Mouse (Mus musculus): ENCODE measurements around the gene Lrrc26. TPM values are rescaled to one million over a fixed set of nuclear protein-coding genes. Genes with fewer than 3 reads are reported as not detected.

Lrrc26 gene
- polyA plus RNA-seq, 1 experiment from 2014 or later = not detected

DNA sequence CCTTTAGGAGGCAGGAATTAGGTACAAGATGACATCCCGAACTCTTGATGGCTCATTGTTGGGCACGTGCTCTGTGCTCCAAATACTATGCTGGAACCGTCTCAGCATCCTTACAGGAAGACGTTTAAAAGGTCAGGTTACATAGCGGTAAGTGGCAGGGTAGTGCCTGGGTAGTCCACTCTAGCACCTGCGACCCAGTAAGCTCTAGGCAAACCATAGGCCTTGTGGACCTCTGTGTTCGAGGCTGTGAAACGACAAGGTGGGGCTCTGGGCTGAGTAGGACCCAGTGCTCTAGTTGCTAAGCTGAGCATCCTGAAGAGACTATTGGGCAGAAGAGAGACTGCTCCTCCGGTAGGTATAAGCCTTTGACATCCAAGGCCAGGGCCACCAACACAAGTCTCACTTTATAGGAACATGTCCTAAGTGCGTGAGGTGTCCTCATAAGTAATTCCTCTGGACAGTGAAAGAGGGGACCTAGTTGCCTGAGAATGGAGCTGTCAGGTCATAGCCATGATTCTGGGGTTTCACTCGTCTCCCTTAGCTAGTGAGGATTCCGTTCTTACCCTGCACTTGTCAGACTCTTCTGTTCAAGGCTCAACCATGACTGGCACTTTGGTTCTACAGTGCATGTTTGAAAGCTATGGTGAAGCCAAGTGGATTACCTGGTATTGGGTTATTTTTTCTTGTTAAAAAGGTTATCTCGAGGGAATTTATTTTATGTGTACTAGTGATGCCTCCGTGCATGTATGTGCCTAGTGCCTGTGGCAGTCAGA, 16.1 kb downstream of the Lrrc26 start:
- H3K27ac ChIP-seq = peak overlapping the region; percentile 62
- peaks cover 17% of the 10 kb centered on the region for H3K4me1 ChIP-seq (replicated peaks)
- WGBS = 51% methylated on average over 14 of the region's 14 CpGs
- H3K4me3 ChIP-seq = peak overlapping the region; percentile 48
- ATAC-seq (ENCODE audit: low FRiP score) = peak; percentile 16; the same call in 1 of the 2 replicates
- H3K4me2 ChIP-seq = peak overlapping the region; percentile 77
- peaks cover 41% of the 10 kb centered on the region for H3K36me3 ChIP-seq
- peak overlapping the region; percentile 70 for H3K9ac ChIP-seq
- no peaks in the 10 kb centered on the region for H3K9me3 ChIP-seq
- peaks cover 86% of the 10 kb centered on the region for H3K27me3 ChIP-seq

DNA sequence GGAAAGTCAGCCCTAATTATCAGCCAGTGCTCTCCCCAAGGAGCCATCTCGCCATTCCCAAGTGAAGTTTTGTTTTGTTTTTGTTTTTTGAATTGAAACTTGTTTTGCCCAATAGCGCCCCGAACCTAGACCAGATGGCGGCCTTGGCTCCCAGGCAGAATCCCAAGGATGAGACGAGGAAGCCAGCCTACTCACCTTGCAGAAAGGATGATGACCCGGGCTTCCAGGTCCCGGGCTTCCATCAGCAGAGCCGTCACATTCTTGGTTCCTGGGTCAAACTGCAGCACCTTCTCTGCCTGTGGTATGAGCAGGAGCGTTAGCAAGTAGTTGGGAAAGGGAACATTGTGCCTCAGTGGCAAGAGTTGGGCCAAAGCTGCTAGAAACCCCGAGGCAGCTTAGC, 20.5 kb downstream of the Lrrc26 start:
- Histone ChIP-seq H3K36me3 (peaks cover 62% of the 10 kb centered on the region), H3K27me3 (peaks cover 100% of the 10 kb centered on the region), H3K4me3 (no peak overlapping the region), H3K4me1 (replicated peaks) (peaks cover 8% of the 10 kb centered on the region), H3K9ac (no peak overlapping the region), H3K27ac (no peak overlapping the region), H3K9me3 (no peaks in the 10 kb centered on the region), H3K4me2 (no peak overlapping the region)
- no peak for ATAC-seq (ENCODE audit: low FRiP score)
- 58% methylated on average over 10 of the region's 10 CpGs for WGBS

DNA sequence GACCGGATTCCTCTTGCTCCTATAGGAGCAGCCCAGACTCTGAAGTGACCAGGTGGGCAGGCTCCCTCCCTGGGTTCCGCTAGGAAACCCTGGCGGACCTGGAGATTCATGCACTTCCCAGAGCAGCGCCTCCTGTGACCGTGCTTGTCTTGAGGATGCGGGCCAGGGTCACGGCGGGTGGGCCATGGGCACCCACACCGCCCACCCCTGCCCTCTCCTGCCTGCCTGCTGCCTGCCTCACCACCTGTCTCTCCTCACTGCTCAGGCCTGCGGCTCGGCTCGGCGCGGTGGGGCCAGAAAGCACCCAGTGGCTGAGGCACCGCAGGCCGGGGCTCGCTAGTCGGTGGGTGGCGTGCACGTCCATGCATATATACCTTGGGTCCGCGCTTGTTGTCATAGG, 21.3 kb downstream of the Lrrc26 start:
- Histone ChIP-seq H3K27me3 (peaks cover 100% of the 10 kb centered on the region), H3K9me3 (no peaks in the 10 kb centered on the region), H3K4me3 (no peak overlapping the region), H3K4me1 (replicated peaks) (no peaks in the 10 kb centered on the region; the same call in 1 of the 2 replicates), H3K36me3 (peaks cover 62% of the 10 kb centered on the region), H3K9ac (no peak overlapping the region), H3K4me2 (no peak overlapping the region), H3K27ac (no peak overlapping the region)
- 3% methylated on average over 22 of the region's 22 CpGs for WGBS
- no peak for ATAC-seq (ENCODE audit: low FRiP score)

DNA sequence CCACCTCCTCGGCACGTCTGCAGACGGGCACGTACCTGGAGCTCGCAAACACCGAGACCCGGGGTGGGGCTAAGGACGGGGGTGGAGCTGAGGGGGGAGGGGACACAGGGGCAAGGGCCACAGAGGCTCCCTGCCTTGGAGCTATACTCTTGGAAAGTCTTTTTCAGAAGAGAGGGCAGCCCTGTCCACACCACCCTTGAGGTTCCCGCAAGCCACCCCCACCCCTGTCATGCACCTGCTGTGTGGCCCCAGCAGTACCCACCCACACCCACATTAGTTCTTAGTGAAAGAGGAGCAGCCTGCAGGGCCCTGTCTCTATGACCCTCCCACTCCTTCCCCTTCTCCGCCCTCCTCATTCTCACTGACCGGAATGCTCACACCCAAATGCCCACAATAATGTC, 21.8 kb downstream of the Lrrc26 start:
- Histone ChIP-seq H3K9ac (no peak overlapping the region), H3K4me1 (replicated peaks) (no peaks in the 10 kb centered on the region), H3K4me3 (no peak overlapping the region), H3K9me3 (no peaks in the 10 kb centered on the region), H3K36me3 (peaks cover 62% of the 10 kb centered on the region), H3K27me3 (peaks cover 100% of the 10 kb centered on the region), H3K4me2 (no peak overlapping the region), H3K27ac (no peak overlapping the region)
- 8% methylated on average over 11 of the region's 11 CpGs for WGBS
- ATAC-seq (ENCODE audit: low FRiP score) = no peak

DNA sequence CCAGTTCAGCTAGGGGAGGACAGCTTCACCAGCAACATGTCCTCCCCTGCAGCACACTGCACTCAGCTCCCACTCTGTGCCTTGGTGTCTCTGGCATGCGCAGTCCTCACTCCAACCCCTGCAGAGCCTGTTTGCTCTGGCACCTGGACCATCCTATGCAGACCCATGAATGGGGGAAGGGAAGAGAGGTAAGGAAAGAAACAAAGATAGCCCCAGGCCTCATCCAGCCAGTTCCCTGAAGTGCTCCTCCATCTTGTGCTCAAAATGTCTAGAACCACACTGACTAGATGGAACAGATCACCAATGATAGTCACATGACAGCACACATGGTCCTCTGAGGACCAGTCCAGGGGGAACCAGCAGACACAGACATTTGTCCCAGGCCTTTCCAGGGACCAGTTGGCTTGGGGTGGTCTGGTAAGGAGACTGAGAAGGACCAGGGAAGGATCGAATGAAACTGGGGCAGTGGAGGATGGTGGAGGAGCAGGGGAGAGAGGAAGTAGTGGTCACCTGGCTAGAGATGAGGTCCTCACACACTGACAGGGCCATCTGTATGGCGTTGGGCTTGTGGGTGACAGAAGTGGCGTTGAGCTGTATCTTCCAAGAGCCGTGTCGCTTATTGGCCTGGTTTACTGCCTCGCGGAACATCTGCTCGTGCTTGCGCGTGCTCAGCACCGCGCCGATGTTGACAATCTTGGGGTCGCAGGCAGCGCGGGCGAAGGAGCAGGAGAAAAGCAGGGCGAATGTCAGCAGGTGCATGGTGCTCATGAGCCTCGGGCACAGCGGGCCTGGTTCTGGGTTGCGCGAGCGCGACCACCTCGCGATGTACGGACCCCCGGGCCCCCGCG, 28.6 kb downstream of the Lrrc26 start:
- Histone ChIP-seq H3K4me3 (peak overlapping the region; percentile 59), H3K27me3 (peaks cover 91% of the 10 kb centered on the region), H3K36me3 (peaks cover 12% of the 10 kb centered on the region), H3K27ac (peak overlapping the region; percentile 85), H3K9me3 (no peaks in the 10 kb centered on the region), H3K9ac (peak overlapping the region; percentile 76), H3K4me1 (replicated peaks) (peaks cover 26% of the 10 kb centered on the region), H3K4me2 (peak overlapping the region; percentile 68)
- WGBS = 4% methylated on average over 31 of the region's 31 CpGs
- peak; percentile 74 for ATAC-seq (ENCODE audit: low FRiP score)

DNA sequence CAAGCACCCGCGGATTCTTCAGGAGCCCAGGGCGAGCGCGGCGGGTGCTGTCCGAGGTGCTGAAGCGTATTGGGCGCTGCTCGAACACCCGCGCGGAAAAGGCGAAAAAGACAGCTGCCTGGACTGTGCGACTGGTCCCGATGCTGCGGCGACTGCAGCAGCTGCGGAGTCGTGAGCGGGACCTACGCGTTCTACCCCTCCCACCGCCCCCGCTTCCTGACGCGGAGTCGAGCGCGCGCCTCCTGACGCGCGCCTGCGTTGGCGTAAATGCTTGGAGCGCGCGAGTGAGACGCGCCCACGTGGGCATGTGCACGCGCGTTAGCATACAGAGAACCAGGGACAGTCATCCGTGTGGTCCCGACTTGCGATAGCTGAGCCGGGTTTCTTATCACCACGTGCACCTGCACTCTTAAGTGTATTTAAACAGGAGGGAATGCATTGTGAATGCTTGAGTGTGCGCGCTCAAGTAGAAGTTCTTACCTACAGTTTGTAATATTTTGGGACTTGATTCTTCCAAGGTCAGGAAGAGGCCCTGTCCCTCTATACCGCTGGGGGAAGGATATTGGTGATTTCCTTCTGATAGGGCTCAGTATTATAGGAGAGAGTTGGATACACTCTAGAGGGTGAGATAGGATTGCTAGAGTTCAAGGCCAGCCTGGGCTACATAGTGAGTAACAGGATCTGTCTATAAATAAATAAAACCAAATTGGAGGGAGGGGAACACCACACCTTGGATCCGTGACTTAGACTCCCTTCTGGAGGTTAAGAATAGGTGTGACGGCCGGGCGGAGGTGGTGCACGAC, 29.5 kb downstream of the Lrrc26 start, which contains the start of gene Grin1:
Grin1 (minus strand) TSS at position 217 of the 803 bp plus-strand sequence.
- H3K36me3 ChIP-seq = peaks cover 9% of the 10 kb centered on the region; the same call in 1 of the 2 replicates
- peak; percentile 89 for ATAC-seq (ENCODE audit: low FRiP score)
- H3K27ac ChIP-seq = peak within 1 kb of the TSS; percentile 85
- H3K9me3 ChIP-seq = no peaks in the 10 kb centered on the region
- WGBS = 10% methylated on average over 58 of the region's 58 CpGs
- peak within 1 kb of the TSS; percentile 76 for H3K9ac ChIP-seq
- H3K27me3 ChIP-seq = peaks cover 86% of the 10 kb centered on the region
- H3K4me2 ChIP-seq = peak within 1 kb of the TSS; percentile 68
- peak within 1 kb of the TSS; percentile 59 for H3K4me3 ChIP-seq
- H3K4me1 ChIP-seq (replicated peaks) = peaks cover 26% of the 10 kb centered on the region

DNA sequence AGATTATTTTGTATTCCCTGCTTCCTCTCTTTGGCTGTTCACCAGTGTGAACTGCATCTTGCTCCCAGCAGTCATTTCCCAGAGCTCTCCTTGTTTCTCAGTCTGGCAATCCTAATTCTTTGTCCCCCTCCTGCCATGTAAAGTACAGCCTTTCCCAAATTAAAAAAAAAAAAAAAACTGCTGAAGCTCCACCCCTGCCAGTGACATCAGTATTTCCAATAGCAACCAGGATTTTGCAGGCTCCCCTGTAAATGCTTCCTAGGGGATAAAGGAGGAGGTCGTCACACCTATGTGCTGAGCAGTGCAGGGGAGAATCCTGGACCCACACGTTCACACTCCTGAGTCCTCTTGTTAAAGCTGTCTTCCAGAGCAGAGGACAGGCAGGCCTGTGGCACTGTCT, 30.4 kb downstream of the Lrrc26 start:
- peaks cover 81% of the 10 kb centered on the region for H3K27me3 ChIP-seq
- H3K27ac ChIP-seq = no peak overlapping the region
- no peak overlapping the region for H3K9ac ChIP-seq
- H3K4me2 ChIP-seq = no peak overlapping the region
- WGBS = 49% methylated on average over 2 of the region's 2 CpGs
- no peaks in the 10 kb centered on the region for H3K9me3 ChIP-seq
- no peak for ATAC-seq (ENCODE audit: low FRiP score)
- peaks cover 26% of the 10 kb centered on the region for H3K4me1 ChIP-seq (replicated peaks)
- H3K4me3 ChIP-seq = no peak overlapping the region
- 0 out of 2 replicates have a peak, but pooled peaks cover under 1% of the 10 kb centered on the region for H3K36me3 ChIP-seq

DNA sequence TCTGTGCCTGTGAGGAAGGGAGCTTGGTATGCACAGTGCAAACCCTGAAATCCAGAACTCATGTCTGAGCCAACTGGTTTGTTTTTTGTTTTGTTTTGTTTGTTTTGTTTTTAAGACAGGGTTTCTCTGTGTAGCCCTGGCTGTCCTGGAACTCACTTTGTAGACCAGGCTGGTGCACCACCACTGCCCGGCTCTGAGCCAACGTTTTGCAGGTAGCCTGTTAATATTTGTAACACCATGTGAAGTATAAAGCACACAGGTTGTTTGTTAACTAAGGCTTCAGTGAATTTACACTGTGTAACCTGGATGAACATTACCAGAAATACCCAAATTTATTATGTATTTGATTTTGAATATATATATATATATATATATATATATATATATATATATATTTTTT, 36.3 kb downstream of the Lrrc26 start:
- Histone ChIP-seq H3K4me3 (no peak overlapping the region), H3K4me1 (replicated peaks) (no peaks in the 10 kb centered on the region), H3K9ac (no peak overlapping the region), H3K27ac (no peak overlapping the region), H3K4me2 (no peak overlapping the region), H3K36me3 (no peaks in the 10 kb centered on the region), H3K9me3 (no peaks in the 10 kb centered on the region), H3K27me3 (peaks cover 23% of the 10 kb centered on the region)
- WGBS = 81% methylated on average over 2 of the region's 2 CpGs
- no peak for ATAC-seq (ENCODE audit: low FRiP score)

DNA sequence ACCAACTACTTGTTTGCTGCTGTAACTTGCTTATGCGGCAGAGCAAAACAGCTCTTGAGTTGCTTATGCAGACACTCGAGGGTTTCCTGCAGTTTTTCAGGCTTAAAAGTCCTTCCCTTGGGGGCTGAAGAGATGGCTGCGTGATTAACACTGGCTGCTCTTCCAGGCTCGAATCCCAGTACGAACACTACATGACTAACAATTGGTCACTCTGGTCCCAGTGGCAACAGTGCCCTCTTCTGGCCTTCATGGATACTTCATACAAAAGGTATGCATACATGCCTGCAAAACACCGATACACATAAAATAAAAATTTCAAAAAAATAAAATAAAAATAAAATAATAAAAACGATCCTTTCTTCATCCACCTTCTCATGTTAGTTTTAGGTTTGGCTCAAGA, 38.7 kb downstream of the Lrrc26 start:
- peaks cover 13% of the 10 kb centered on the region for H3K4me1 ChIP-seq (replicated peaks)
- H3K27ac ChIP-seq = no peak overlapping the region
- H3K36me3 ChIP-seq = no peaks in the 10 kb centered on the region
- H3K9me3 ChIP-seq = no peaks in the 10 kb centered on the region
- whole genome bisulfite sequencing = 34% methylated on average over 7 of the region's 7 CpGs
- 0 out of 2 replicates have a peak, but pooled peaks cover 8% of the 10 kb centered on the region for H3K27me3 ChIP-seq
- H3K4me3 ChIP-seq = no peak overlapping the region
- no peak overlapping the region for H3K9ac ChIP-seq
- no peak for ATAC-seq (ENCODE audit: low FRiP score)
- no peak overlapping the region for H3K4me2 ChIP-seq

DNA sequence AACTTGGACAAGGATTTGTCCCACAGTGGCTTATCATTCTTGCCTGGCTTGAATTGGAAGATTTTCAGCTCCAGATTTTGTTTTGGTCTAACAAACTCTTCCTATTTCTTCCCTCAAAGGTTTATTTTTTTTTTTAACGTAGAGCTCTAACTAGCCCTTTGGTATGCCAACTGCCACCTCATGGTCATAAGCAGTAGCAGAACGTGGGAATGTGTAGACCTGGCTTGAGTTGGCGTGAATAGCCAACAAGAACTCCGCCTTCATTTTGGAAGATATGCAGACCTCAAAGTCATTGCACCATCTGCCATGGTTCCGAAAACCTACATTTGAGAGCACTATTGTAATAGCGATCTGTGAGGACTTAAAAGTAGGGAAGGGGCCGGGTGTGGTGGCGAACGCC, 41.8 kb downstream of the Lrrc26 start:
- ATAC-seq (ENCODE audit: low FRiP score) = no peak
- WGBS = 69% methylated on average over 9 of the region's 9 CpGs
- H3K36me3 ChIP-seq = peaks cover 27% of the 10 kb centered on the region
- no peaks in the 10 kb centered on the region for H3K9me3 ChIP-seq
- no peaks in the 10 kb centered on the region for H3K27me3 ChIP-seq
- no peak overlapping the region for H3K27ac ChIP-seq
- peaks cover 33% of the 10 kb centered on the region for H3K4me1 ChIP-seq (replicated peaks)
- H3K9ac ChIP-seq = peak overlapping the region; percentile 93
- H3K4me3 ChIP-seq = peak overlapping the region; percentile 91
- H3K4me2 ChIP-seq = peak overlapping the region; percentile 73

DNA sequence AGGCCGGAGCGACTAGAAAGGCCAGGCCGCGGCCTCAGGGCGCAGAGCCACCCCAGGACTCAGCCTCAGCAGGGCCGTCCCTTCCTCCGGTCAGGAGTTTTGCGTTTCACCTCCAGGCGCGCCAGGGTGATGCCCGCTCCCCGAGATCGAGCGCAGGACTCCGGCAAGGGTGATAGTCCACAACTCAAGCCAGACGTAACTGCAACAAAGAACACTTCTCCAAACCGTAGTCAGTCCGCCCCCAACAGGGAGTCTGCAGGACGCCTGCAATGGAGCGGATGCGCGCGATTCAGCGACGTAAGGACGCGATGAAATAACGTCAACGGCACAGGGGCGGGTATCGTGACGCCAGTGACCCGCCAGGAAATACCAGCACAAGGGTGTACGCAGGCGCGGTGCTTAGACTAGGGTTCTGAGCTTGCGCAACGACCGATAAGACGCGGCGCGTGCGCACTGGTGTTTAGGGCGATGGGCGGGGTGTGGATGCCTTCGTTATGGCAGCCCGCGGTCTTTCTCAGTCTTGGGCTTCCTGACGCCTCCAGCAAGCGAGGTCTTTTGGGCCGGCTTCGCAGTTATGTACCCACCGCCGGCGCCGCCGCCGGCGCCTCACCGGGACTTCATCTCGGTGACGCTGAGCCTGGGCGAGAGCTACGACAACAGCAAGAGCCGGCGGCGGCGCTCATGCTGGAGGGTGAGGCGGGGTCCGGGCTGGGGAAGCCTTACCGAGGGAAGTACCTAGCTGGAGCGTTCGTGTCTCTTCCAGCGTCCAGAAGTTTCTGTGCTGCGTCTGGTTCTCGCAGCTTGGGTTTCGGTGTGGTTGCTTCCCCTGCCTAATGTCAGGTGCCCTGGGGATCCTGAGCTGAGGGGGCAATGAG, 42.8 kb downstream of the Lrrc26 start, which contains the start of gene Man1b1:
Man1b1 (plus strand) TSS at position 53 of the 875 bp plus-strand sequence.
- Histone ChIP-seq H3K27ac (peak within 1 kb of the TSS; percentile 93), H3K4me1 (replicated peaks) (peaks cover 33% of the 10 kb centered on the region), H3K9ac (peak within 1 kb of the TSS; percentile 93), H3K9me3 (no peaks in the 10 kb centered on the region), H3K4me2 (peak within 1 kb of the TSS; percentile 97), H3K36me3 (peaks cover 37% of the 10 kb centered on the region), H3K4me3 (peak within 1 kb of the TSS; percentile 91), H3K27me3 (no peaks in the 10 kb centered on the region)
- ATAC-seq (ENCODE audit: low FRiP score) = peak; percentile 98
- WGBS = under 1% methylated on average over 76 of the region's 78 CpGs

All from hindbrain, embryonic 13.5 days (tissue).